Mouse (Mus musculus): ENCODE results near the gene Pgm2. TPM values are rescaled to one million over a fixed set of nuclear protein-coding genes. Genes with fewer than 3 reads are reported as not detected.

The Pgm2 gene
- polyA plus RNA-seq, 1 experiment: not detected

GRCm38 (mm10) chr5:64085405-64085804 is 7.3 kb upstream of the Pgm2 start:
- 96% methylated on average over 9 of the region's 9 CpGs for WGBS
- no peak for TF ChIP-seq POLR2A (IDR thresholded peaks at IDR 0.05; ENCODE audit: insufficient read depth, low read depth, low read length)
- no peak for TF ChIP-seq CTCF (IDR thresholded peaks at IDR 0.05; ENCODE audit: insufficient read depth, low read depth, low read length)

GRCm38 (mm10) chr5:64088740-64089139 is 4.0 kb upstream of the Pgm2 start:
- WGBS: 93% methylated on average over 9 of the region's 9 CpGs
- Histone ChIP-seq H3K27ac (ENCODE audit: insufficient read depth, low read depth, low read length) (no peak overlapping the region), H3K4me3 (ENCODE audit: insufficient read depth, low read depth, low read length) (no peak overlapping the region), H3K4me1 (ENCODE audit: control insufficient read depth, insufficient read depth, low read length) (peaks cover 6% of the 10 kb centered on the region; the same call in 1 of the 2 replicates)
- TF ChIP-seq POLR2A (IDR thresholded peaks at IDR 0.05; ENCODE audit: insufficient read depth, low read depth, low read length) (no peak), CTCF (IDR thresholded peaks at IDR 0.05; ENCODE audit: insufficient read depth, low read depth, low read length) (no peak)

More at GRCm38 (mm10) chr5:64085405-64085804, 7.3 kb upstream of the Pgm2 start:
- Histone ChIP-seq H3K4me1 (ENCODE audit: control insufficient read depth, insufficient read depth, low read length) (no peaks in the 10 kb centered on the region), H3K27ac (ENCODE audit: insufficient read depth, low read depth, low read length) (no peak overlapping the region), H3K4me3 (ENCODE audit: insufficient read depth, low read depth, low read length) (no peak overlapping the region)

GRCm38 (mm10) chr5:64093349-64093871 is 660 bp downstream of the Pgm2 start:
- TF ChIP-seq CTCF (IDR thresholded peaks at IDR 0.05; ENCODE audit: insufficient read depth, low read depth, low read length) (no peak), POLR2A (IDR thresholded peaks at IDR 0.05; ENCODE audit: insufficient read depth, low read depth, low read length) (no peak)
- 9% methylated on average over 15 of the region's 15 CpGs for WGBS
- Histone ChIP-seq H3K4me1 (ENCODE audit: control insufficient read depth, insufficient read depth, low read length) (peaks cover 6% of the 10 kb centered on the region; the same call in 1 of the 2 replicates), H3K27ac (ENCODE audit: insufficient read depth, low read depth, low read length) (no peak overlapping the region), H3K4me3 (ENCODE audit: insufficient read depth, low read depth, low read length) (peak overlapping the region; percentile 77)

GRCm38 (mm10) chr5:64095342-64095993 is 2.7 kb downstream of the Pgm2 start:
- WGBS: 87% methylated on average over 5 of the region's 5 CpGs
- Histone ChIP-seq H3K27ac (ENCODE audit: insufficient read depth, low read depth, low read length) (no peak overlapping the region), H3K4me1 (ENCODE audit: control insufficient read depth, insufficient read depth, low read length) (peaks cover 6% of the 10 kb centered on the region; the same call in 1 of the 2 replicates), H3K4me3 (ENCODE audit: insufficient read depth, low read depth, low read length) (no peak overlapping the region)
- TF ChIP-seq CTCF (IDR thresholded peaks at IDR 0.05; ENCODE audit: insufficient read depth, low read depth, low read length): no peak
- TF ChIP-seq POLR2A (IDR thresholded peaks at IDR 0.05; ENCODE audit: insufficient read depth, low read depth, low read length): no peak

GRCm38 (mm10) chr5:64101993-64102716 is 9.4 kb downstream of the Pgm2 start:
- Histone ChIP-seq H3K27ac (ENCODE audit: insufficient read depth, low read depth, low read length) (no peak overlapping the region), H3K4me3 (ENCODE audit: insufficient read depth, low read depth, low read length) (no peak overlapping the region), H3K4me1 (ENCODE audit: control insufficient read depth, insufficient read depth, low read length) (no peaks in the 10 kb centered on the region)
- 88% methylated on average over 9 of the region's 9 CpGs for WGBS
- TF ChIP-seq CTCF (IDR thresholded peaks at IDR 0.05; ENCODE audit: insufficient read depth, low read depth, low read length): no peak

GRCm38 (mm10) chr5:64102717-64103075 is 9.9 kb downstream of the Pgm2 start:
- no peak for TF ChIP-seq POLR2A (IDR thresholded peaks at IDR 0.05; ENCODE audit: insufficient read depth, low read depth, low read length)
- TF ChIP-seq CTCF (IDR thresholded peaks at IDR 0.05; ENCODE audit: insufficient read depth, low read depth, low read length): no peak
- no peak overlapping the region for H3K27ac ChIP-seq (ENCODE audit: insufficient read depth, low read depth, low read length)
- no peaks in the 10 kb centered on the region for H3K4me1 ChIP-seq (ENCODE audit: control insufficient read depth, insufficient read depth, low read length)
- WGBS: 80% methylated on average over 7 of the region's 7 CpGs
- H3K4me3 ChIP-seq (ENCODE audit: insufficient read depth, low read depth, low read length): no peak overlapping the region

GRCm38 (mm10) chr5:64107596-64108289 is 15.0 kb downstream of the Pgm2 start:
- WGBS: 91% methylated on average over 11 of the region's 11 CpGs
- Histone ChIP-seq H3K27ac (ENCODE audit: insufficient read depth, low read depth, low read length) (no peak overlapping the region), H3K4me3 (ENCODE audit: insufficient read depth, low read depth, low read length) (no peak overlapping the region), H3K4me1 (ENCODE audit: control insufficient read depth, insufficient read depth, low read length) (no peaks in the 10 kb centered on the region)
- TF ChIP-seq POLR2A (IDR thresholded peaks at IDR 0.05; ENCODE audit: insufficient read depth, low read depth, low read length) (no peak), CTCF (IDR thresholded peaks at IDR 0.05; ENCODE audit: insufficient read depth, low read depth, low read length) (no peak)

GRCm38 (mm10) chr5:64109217-64109616 is 16.5 kb downstream of the Pgm2 start:
- TF ChIP-seq CTCF (IDR thresholded peaks at IDR 0.05; ENCODE audit: insufficient read depth, low read depth, low read length) (no peak), POLR2A (IDR thresholded peaks at IDR 0.05; ENCODE audit: insufficient read depth, low read depth, low read length) (no peak)
- Histone ChIP-seq H3K4me3 (ENCODE audit: insufficient read depth, low read depth, low read length) (no peak overlapping the region), H3K4me1 (ENCODE audit: control insufficient read depth, insufficient read depth, low read length) (no peaks in the 10 kb centered on the region), H3K27ac (ENCODE audit: insufficient read depth, low read depth, low read length) (no peak overlapping the region)
- 61% methylated on average over 3 of the region's 3 CpGs for WGBS

GRCm38 (mm10) chr5:64112360-64112759 is 19.6 kb downstream of the Pgm2 start:
- WGBS: 72% methylated on average over 3 of the region's 3 CpGs
- no peak overlapping the region for H3K4me3 ChIP-seq (ENCODE audit: insufficient read depth, low read depth, low read length)
- no peak for TF ChIP-seq CTCF (IDR thresholded peaks at IDR 0.05; ENCODE audit: insufficient read depth, low read depth, low read length)
- no peak for TF ChIP-seq POLR2A (IDR thresholded peaks at IDR 0.05; ENCODE audit: insufficient read depth, low read depth, low read length)
- H3K27ac ChIP-seq (ENCODE audit: insufficient read depth, low read depth, low read length): no peak overlapping the region
- no peaks in the 10 kb centered on the region for H3K4me1 ChIP-seq (ENCODE audit: control insufficient read depth, insufficient read depth, low read length)
